Mouse (Mus musculus) cerebellum, adult 11-12 months (tissue): ENCODE results near the gene Snrnp35.
A peak's percentile ranks its signal among the peaks of the same experiment; 100 is the strongest.

Source experiments
- DNase-seq: peaks from one replicate; pipeline ENCODE4 v3.0.0; 2022

Snrnp35 gene

DNA sequence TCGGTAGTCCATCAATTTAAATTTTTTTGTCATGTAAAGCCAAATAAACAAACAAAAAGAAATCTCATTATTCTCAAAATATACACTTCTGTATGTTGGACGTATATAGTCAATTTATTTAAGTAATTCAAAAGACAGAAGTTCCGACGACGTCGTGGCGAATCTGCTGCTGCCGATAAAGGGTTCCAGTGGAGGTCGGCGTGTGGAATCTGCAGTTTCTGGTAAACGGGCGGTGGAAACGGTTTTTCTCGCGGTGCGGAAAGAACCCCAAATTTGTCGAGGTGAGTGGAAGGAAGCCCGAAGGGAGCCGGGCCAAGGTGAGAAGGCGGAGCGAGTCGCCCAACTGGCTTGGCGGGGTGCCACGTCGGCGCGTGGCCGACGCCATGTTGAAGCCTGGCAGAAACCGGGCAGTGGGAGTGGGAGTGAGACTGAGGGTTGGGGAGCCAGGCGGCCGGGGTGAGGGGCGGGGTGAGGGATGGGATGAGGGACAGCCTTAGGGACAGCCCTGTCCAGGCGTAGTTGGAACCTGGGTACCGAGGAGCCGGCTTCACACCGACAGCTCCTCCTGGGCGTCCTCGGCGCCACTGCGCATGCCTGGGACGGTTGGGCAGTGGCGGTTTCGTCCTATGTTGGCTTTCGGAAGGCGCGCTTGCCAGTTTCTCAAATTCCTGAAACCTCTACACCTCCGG is at the start of gene Snrnp35:
TSS of gene Snrnp35 (plus strand) at position 169 of the 689 bp plus-strand sequence.
- peak; percentile 87 for DNase-seq

DNA sequence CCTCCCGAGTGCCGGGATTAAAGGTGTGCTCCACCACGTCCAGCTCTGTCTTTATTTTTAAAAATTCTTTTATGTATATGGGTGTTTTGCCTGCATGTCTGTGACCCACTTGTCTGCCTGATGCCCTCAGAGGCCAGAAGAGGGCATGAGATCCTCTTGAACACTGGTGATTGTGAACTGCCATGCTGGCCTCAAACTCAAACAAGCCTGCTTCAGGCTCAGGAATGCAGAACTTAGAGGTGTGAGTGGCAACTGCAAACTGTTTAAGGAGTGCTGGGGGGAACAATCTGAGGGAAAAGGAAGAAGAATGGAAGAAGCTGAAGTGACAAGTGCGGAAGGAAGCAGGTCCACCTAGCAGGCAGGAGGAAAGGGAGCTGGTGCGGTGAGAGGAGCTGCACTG is 44.7 kb upstream of the Snrnp35 start:
- DNase-seq: no peak

DNA sequence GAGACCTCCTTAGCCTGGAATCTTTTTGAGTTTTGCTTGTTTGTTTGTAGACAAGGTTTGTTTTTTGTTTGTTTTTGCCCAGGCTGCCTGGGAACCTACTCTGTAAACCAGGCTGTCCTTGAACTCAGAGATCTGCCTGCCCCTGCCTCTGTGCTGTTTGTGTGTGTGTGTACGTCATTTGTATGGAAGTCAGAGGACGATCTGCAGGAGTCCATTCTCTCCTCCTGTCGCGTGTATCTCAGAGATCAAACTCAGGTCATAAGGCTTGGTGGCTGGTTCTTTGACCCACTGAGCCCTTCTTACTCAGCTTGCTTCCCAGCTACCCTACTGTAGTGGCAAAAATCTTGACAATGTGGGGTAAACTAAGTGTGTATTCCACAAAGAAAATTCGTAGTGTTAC is 44.2 kb upstream of the Snrnp35 start:
- DNase-seq: no peak

DNA sequence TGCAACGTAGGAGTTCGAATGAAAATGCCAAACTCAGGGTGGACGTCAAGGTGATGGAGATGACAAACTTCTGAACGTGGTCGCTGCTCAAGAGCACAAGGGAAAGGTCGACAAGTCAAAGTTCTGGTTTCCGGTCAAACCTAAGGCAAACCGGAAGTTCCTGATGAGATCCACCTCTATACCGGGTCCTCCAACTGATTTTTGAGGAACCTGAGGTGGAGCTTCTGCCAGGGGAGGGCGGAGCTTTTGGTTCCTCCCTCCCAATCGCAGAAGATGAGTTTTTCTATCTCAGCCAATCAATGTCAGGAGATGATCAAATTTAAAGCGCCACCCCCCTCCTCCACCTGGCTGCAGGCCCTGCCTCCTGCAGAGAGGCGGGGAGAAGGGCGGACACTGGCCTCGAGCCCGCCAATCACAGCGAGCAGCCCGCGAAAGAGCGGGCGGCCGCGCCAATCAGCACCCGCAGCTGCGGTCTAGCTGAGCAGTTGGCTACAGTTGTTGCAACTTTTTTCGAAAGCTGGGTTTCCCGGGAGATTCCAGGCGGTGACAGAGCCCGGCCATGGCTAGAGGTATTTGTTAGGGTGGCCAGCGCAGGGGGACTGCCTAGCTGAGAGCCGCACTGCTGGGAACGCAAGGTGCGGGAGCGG is 43.4 kb upstream of the Snrnp35 start, which contains the start of gene Kmt5a:
TSS of gene Kmt5a (plus strand) at position 484 of the 647 bp plus-strand sequence.
- DNase-seq: peak; percentile 97

DNA sequence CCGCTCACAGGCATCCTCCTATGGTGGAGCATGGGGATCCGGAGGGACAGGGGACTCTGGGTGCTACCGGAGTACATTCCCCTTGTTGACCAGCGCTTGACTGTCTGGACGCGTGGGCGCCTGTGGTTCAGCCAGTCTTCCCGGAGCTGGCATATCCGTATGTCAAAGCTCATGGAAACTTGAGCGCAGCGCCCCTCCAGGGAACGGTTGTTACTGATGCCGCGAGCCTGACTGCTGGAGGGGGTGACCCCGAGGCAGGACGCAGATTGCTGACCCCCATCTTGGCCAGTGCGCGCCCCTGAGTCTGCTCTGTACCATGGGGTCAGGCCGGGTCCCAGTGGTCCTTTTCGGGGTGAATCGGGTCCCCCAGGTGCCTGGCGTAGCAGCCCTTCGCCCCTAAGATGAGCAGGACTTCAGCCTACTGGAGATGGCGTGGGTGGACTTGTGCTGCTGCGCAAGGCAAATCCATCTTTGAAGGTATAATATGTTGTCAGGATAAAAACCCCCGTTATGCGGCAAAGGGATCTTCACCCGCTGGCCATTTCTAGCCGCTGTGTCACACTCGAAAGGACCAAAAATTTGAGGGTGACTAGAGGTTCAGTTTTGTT is 42.7 kb upstream of the Snrnp35 start:
- no peak for DNase-seq

DNA sequence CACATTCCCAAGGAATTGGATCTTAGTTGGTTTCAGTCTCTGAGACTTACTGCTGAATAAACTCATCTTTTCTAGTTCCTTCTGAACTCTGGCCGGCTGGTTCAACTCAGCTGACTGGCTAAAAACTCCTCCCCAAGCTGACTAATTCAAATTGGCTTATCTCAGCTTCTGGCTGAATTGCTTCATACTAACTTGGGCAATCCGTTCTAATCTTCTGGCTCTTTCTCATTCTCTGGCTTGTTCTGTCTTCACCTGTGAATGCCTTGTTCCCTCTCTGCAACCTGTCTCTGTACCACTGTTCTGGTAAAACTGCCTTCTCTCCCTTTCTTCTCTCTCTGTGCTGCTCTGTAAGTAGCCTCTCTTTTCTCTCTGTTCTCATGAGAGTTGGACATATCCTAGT is 40.3 kb upstream of the Snrnp35 start:
- no peak for DNase-seq

DNA sequence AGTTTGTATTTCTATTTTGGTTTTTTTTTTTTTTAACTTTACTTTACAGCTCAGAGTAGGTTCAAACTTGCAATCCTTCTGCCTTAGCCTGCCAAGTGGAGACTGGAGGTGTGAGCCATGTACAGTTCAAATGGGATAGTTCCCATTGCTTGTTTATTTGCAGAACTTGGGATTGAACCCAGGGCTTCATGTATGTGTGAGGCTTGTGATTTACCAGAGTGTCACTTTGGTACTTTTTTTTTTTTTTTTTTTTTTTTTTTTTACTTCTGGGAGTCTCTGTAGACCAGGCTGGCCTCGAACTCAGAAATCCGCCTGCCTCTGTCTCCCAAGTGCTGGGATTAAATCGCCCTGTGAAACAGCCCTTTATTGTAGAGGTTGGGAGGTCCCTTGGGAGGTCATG is 38.7 kb upstream of the Snrnp35 start:
- no peak for DNase-seq

DNA sequence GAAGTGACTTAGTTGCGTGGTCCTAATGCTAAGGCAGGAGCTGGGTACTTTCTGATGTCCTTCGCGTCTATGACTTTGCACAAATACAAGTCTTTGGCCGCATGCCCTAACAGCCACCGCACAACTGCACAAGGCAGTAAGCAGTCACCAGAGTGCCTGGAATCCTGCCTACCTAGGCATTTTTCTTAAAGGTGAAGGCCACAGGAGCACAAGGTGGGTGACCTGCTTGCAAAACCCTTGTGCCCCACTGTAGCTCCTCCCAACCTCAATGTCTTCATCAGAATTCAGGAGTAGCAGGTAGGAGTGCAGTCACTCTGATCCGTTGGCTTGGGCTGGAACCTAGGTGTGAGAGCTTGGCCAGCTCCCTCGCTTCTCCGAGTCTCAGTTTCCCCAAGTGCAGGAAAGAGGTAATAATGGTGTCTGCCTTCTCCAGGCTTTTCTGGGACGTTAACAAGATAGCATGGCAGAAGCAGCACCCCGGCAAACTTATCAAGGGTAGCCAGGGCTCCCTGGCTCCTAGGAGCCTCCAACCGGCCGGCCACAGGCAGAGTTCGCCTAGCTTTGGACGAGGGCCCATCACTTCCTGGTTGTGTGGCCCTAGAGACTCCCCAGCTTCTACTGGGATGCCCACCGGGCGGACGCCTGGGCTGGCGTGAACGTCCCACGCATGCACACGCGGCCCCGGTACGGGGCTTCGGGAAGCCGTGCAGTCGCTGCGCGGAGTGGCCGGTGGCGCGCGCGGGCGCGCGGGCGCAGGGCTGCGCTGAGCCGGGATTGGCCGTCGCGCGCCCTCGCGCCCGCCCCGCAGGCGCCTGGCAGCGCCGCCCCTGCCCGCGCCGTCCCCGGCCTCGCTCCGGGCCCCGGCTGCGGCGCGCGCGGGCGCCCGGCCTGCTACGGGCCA is 38.0 kb upstream of the Snrnp35 start:
- DNase-seq: peak; percentile 76

DNA sequence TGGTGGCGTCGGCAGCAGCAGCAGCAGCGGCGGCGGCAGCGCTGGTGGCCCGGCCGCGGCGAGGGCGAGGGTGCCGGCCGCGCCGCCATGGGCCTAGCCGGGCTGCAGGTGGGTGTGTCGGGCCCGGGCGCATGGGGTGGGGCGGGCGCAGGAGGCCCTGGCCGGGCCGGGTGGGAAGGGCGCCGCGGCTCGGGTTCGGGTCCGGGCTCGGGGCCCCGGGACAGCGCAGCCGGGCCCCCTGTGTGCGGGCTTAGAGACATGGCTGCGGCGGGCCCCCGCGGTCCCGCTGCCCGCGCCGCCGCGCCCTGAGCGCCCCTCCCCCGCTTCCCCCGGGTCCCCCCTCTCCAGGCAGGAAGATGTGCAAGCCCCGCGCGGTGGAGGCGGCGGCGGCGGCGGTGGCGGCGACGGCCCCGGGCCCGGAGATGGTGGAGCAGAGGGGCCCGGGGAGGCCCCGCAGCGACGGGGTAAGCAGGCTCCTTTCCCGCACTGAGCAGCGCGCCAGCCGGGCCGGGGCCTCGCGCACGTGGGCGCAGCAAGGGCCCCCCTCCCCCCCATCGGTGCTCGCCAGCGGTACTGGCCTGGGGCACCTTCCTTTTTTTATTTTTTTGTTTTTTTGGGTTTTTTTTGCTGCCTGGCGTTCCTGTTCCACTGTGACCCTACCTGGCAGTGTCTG is 37.2 kb upstream of the Snrnp35 start:
- DNase-seq: peak; percentile 44

DNA sequence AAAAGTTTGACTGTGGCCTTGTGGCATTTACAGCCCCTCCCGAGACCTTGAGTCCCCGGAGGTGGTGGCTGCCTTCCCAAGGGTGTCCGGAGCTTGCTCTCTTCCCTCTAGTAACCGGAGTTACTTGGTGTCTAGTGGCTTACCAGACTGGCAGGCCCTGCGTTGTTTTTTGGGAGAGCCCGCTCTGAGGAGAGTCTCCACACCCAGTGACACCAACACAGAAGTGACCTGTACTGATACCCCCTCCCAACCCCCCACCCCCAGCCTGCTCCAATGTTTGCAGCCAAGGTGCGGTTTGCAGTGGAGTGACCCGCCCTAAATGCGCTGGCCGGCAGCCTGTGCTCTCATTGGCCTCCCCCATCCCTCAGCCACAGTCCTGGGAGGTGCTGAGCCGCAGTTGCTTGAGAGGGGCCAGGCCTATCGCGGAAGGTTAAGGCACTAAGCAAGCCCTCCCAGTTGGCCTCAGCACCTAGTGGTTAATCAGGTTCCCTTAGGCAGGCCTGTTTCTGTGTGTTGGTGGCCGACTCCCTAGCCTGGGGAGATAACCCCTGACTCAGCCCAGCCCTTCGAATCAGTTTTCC is 36.5 kb upstream of the Snrnp35 start:
- DNase-seq: peak; percentile 61

DNA sequence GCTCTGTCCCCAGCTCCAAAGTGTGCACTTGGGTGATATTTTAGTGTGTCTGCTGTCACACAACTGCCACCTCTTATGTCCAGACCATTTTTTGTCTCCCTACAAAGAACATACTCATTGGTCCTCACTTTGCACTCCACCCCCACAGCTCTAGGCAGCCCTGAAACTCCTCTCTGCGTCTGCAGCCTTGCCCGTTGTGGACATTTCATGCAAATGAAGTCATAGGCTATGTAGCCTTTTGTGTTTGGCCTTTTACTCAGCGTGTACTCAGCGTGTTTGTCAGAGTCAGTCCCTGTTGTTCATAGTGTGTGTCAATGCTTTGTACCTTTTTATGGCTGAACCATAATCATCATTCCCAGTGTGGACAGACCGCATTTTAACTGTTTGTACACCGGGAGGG is 33.4 kb upstream of the Snrnp35 start:
- no peak for DNase-seq

DNA sequence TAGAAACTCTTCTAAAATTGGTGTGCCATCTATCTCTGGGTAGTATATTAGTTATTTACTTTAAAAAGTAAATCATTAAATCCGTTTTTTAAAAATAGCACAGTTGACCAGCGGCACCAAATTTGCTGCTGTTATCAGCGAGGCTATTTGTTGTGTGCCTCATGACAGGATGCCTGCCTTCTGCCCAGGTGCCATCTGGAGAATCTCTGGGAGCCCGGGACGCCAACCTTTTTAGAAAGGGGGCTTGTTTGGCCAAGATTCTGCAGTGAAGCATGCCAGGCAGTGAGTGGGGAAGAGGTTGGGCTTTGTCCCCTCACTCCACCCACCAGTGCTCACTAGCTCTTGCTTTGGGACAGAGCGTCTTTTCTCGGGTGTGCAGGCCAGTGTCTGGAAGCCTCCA is 32.9 kb upstream of the Snrnp35 start:
- DNase-seq: peak; percentile 57

DNA sequence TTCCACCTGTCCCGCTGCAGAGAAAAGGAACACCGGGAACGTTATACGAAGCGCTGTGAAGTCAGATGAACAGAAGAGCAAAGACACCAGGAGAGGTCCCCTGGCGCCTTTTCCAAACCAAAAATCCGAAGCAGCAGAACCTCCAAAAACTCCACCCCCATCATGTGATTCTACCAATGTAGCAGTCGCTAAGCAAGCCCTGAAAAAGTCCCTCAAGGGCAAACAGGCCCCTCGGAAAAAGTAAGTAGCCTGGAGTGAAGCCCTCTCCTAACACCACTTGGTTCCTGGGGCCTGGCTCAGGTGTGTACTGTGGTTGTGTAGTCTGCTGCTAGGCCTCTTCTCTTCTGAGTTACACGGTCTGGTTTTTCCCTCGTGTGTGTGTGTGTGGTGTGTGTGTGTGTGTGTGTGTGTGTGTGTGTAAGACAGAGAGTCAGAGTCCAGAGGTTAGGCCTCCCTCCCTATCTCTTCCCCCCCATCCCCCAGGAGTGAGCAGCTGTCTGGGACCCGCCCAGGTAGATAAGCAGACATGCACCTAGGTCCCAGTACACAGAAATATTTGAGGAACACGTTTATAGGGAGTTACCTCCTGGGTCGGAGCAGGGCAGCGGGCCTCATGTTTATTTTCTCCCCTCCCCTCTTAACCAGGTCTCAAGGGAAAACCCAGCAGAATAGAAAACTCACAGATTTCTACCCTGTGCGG is 32.1 kb upstream of the Snrnp35 start:
- DNase-seq: peak; percentile 32

DNA sequence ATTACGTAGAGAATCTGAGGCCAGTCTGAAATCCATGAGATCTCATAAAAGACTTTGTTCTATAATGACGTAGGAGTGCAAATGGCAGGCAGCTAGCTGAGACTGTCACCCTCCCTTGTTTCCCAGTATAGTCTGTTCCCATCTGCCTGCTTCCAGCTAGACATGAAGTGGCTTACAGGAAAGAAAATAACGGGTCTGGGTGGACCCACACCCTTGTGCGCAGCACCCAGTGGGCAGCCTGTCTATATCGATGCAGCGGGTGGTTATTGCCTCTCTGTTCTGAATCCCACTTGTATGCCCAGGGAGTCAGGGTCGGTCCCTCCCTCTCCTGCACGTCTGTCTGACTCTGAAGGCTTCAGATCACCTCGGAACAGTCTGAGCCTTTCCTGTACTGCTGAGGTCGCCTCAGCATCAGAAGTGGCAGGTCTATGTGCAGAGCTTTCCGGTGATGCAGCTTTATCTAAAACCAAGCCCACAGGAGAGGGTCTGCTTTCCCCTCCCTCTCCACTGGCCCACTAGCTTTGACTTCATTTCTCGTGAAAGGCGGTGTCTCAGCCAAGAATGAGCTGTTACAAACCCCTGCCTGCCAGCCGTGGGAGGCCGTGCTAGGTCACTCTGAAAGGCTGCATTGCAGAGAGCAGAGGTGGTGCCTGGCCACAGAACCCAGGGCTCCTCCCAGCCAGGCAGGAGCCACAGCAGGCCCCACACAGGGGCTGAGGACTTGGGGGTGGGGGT is 30.3 kb upstream of the Snrnp35 start:
- peak; percentile 51 for DNase-seq

DNA sequence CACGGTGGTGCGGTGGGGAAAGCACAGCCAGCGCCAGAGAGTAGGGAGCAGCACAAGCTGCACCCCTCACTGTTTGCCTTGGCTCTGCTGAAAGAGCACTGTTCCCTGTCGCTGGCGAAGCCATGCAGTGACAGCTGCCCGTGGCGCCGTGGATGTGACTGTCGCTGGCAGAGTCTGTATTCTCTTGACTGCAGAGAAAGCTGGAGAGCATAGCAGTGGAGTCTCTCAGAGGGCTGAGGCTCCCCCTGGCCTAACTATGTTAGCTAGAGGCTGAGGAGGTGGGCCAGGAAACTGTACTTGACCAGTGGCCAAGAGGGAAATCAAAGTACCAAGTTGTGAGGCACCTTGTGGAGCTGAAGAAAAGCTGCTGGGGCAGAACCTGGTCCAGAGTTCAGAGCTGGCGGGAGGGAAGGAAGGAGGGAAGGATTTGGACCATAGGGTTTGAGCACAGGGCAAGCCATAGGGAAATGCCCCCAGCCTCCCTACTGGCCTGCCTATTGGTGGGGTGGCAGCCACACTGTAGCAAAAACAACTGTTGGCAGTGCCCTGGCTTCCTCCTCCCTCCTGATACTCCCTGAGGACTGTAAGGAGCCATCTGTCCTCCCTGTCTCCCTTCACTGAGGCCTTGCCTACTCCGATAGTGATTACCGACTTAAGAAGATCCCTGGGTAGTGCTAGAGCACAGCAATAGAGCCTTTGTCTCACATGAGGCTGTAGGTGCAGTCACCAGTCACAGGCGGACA is 29.4 kb upstream of the Snrnp35 start:
- peak; percentile 66 for DNase-seq

DNA sequence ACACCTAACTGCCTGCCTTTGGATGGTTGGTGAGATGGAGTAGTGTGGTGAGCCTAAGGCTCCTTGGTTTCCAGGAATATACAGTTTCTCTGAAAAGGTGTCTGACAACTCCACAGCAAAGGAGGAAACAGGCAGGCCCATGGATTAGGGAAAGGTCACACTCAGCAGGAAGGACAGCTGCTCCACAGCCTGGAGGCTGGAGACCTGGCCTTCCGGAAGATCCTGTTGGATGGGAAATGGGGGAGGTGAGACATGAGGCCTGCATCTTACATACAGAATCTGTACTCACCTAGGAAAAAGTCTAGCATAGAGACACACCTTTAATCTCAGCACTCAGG is 28.9 kb upstream of the Snrnp35 start:
- peak; percentile 48 for DNase-seq

DNA sequence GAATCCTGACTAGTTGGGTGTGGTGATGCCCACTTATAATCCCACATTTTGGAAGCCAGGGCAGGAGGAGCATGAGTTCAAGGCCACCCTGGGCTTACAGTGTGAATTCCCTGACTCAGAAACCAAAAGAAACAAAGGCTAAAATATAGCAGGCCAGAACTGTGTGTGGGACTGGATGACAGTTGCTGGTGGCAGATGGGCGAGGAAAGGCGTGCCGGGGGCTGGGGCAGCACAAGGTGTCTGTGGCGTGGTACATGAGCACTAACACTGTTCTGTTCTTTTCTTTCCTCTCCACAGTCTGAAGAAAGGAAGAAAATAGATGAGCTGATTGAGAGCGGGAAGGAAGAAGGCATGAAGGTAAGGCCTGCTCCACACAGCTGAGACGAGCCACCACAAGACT is 26.2 kb upstream of the Snrnp35 start:
- DNase-seq: no peak

DNA sequence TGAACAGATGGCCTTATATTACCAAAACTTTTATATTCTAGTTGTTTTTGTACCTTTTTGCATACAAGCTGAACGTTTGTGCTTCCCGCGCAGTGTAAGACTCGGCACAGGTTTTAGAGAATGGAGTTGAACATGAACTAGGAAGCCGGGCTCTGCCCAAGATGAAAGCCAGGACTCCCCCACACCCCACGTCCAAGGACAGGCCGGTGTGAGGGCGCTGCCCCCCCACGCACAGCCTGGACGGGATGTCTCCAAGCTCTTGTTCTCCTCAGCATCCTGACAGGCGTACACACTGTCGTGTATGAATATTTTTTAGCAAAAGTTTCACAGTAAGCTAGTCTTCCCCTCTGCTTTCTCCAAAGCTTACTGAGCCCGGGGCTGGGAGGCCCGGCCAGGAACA is 22.0 kb upstream of the Snrnp35 start:
- peak; percentile 32 for DNase-seq

DNA sequence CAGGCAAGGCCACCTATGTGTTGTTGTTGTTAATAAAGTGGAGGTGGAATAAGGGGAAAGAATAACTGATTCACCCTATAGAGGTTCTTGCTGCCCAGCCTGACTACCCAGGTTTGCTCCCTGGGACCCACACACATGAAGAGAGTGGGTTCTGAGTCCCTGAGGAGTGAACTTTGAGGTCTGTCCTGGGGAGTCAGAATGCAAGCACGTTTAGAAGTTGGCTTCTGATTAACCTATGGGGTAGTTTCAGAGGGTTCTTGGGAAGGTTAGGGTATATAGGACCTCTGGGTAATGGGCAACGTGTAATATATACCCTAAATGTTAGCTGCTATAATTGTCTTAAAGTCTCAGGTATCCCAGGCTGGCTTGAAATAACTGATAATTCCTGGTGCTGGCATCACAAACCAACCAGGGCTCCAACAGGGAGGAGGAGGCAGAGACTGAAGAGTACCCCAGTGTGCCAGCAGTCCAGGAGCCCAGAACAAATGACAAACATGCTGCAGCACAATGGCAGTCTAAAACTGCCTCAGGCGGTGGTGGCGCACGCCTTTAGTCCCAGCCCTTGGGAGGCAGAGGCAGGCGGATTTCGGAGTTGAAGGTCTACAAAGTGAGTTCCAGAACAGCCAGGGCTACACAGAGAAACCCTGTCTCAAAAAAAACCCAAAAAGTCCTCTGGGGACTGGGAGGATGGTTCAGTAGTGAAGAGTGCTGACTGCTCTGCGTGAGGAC is 20.5 kb upstream of the Snrnp35 start:
- DNase-seq: no peak

DNA sequence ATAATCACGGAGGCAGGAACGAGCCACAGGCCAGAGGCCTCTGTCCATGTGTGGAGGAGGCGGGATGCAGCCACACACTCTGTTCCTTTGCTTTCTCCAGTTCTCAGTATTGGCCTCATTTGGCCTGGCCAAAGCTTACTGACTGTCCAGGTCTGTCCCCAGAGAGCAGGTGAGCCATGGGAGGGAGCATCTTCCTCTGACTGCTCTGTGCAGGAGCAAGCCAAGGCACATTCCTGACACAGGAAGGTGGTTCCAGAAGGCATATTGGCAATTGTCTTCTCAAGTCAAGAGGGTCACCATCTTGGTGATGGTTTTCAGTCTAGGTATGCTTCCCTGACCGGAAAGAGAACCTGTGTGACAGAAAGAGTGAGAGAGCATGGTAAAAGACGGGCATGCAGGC is 19.5 kb upstream of the Snrnp35 start:
- no peak for DNase-seq
